Mouse (Mus musculus): ENCODE data around the gene Hmga1.

DNA sequence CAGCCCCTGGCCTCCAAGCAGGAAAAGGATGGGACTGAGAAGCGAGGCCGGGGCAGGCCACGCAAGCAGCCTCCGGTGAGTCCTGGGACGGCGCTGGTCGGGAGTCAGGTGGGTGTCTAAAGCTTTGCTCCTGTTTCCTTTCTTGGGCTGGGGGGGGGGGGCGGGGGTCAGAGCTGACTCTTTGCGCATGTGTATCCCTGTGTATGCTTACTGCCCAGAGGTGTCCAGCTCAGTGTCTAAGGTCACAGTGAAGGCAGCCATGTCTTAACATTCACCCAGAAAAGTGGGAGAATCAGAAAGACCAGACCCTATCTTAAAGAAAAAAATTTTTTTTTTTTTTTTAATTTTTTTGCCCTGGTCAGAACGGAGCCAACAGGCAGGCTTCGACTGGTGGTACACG lies 3.3 kb downstream of the Hmga1 start:
- no peak for TF ChIP-seq CTCF (IDR thresholded peaks at IDR 0.05; ENCODE audit: insufficient read depth, low read depth, low read length)
- TF ChIP-seq POLR2A (IDR thresholded peaks at IDR 0.05; ENCODE audit: insufficient read depth, low read depth, low read length), result no peak

All from olfactory bulb, adult 2 months (tissue).